Mouse (Mus musculus): ENCODE data around the gene Gm6121.
"Not testable (repeated sequence)": the region's sequence is repeated elsewhere in the genome, so short reads cannot be mapped to it uniquely, and the experiment has no call there.

Gm6121 gene

GRCm38 (mm10) chrX:26935597-26935996, at the start of gene Gm6121:
Gene Gm6121, minus strand, starts transcription at chrX:26935697.
- not testable (repeated sequence) for DNase-seq (ENCODE audit: low read depth, low spot score)
